Mouse (Mus musculus): ENCODE results near the gene Chrnb2.

DNA sequence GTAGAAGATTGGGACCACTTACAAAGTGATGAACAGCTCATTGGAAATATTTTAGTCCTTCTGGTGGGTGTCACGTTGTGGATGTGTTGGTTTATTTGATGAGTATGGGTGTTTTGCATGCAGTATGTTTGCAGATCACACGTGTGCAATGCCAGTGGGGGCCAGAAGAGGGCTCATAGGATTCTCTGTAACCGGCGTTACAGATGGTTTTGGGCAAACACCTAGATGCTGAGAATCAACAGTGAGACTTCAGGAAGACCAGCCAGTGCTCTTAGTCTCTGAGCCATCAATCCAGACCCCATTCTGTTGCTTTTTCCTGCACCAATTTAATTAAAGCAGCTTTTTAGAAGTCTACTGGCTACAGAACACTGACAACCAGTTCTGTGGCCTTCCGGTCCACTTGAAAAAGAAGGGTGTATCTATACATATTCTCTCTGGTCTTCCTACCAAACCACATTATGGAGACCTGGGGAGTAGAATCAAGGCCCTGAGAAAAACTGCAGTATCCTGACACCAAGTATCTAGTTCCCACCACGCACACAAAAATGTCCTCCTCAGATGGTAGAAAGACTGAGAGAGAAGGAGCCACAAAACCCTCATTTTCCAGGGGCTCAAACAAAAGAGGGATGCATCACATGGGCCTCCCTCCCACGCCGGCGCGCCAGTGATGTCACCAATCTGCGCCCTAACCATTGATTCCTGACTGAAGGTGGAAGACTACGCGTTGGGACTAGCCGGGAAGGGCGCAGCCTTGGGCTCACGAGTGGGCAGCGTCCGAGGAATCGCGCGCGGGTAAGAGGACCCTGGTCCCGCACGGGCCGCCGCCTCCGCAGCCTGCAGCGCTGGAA lies 49.8 kb downstream of the Chrnb2 start, which contains the start of gene Adar:
- peak; percentile 98 for TF ChIP-seq MXI1 (IDR thresholded peaks at IDR 0.05; ENCODE audit: low read depth, low read length)
- TF ChIP-seq ZC3H11A (IDR thresholded peaks at IDR 0.05; ENCODE audit: low read depth, low read length) = peak; percentile 42
- no peak for TF ChIP-seq EP300 (IDR thresholded peaks at IDR 0.05; ENCODE audit: low read depth in 1 of 2, low read length in 2 of 2)
- peak; percentile 61 to 85 (median 78) for TF ChIP-seq CTCF (IDR thresholded peaks at IDR 0.05 in 2 of 3, conservative IDR thresholded peaks at IDR 0.05 in 1 of 3; ENCODE audit: control insufficient read depth in 1 of 3, insufficient read depth in 1 of 3, low read depth in 2 of 3, low read length in 3 of 3, poor library complexity in 1 of 3, severe bottlenecking in 1 of 3)
- TF ChIP-seq RAD21 (IDR thresholded peaks at IDR 0.05; ENCODE audit: low read depth, low read length) = peak; percentile 46
- TF ChIP-seq POLR2AphosphoS2 (IDR thresholded peaks at IDR 0.05; ENCODE audit: low read length) = peak; percentile 92
- no peak; the same call in 1 of the 2 replicates for TF ChIP-seq E2F4 (IDR thresholded peaks at IDR 0.05; ENCODE audit: borderline replicate concordance, low read depth, low read length)
- peak; percentile 93 for TF ChIP-seq USF1 (IDR thresholded peaks at IDR 0.05; ENCODE audit: low read depth, low read length)
- no peak for TF ChIP-seq ZKSCAN1 (IDR thresholded peaks at IDR 0.05; ENCODE audit: low read depth, low read length)
- peak; percentile 98 for TF ChIP-seq SIN3A (IDR thresholded peaks at IDR 0.05; ENCODE audit: low read length)
- 0 out of 2 replicates have a peak, but pooled peaks have one; percentile 35 for TF ChIP-seq TCF12 (IDR thresholded peaks at IDR 0.05; ENCODE audit: low read depth, low read length)
- TF ChIP-seq JUND (IDR thresholded peaks at IDR 0.05; ENCODE audit: low read depth, low read length) = no peak
- TF ChIP-seq POLR2A (IDR thresholded peaks at IDR 0.05; ENCODE audit: control insufficient read depth in 1 of 2, insufficient read depth in 1 of 2, low read depth in 1 of 2, low read length in 2 of 2, poor library complexity in 1 of 2) = peak; percentile 56 to 87
